Mouse (Mus musculus) spleen, postnatal 36 days (tissue): ENCODE results near the gene Ddx6.
"Not testable (repeated sequence)": the region's sequence is repeated elsewhere in the genome, so short reads cannot be mapped to it uniquely, and the experiment has no call there.

Experiments used
- DNase-seq, 2 experiments: peaks; one replicate each; pipeline ENCODE4 v3.0.0; 2022; ENCODE audit warnings: low spot score in 2 of 2, mixed read lengths in 1 of 2

Gene Ddx6

DNA sequence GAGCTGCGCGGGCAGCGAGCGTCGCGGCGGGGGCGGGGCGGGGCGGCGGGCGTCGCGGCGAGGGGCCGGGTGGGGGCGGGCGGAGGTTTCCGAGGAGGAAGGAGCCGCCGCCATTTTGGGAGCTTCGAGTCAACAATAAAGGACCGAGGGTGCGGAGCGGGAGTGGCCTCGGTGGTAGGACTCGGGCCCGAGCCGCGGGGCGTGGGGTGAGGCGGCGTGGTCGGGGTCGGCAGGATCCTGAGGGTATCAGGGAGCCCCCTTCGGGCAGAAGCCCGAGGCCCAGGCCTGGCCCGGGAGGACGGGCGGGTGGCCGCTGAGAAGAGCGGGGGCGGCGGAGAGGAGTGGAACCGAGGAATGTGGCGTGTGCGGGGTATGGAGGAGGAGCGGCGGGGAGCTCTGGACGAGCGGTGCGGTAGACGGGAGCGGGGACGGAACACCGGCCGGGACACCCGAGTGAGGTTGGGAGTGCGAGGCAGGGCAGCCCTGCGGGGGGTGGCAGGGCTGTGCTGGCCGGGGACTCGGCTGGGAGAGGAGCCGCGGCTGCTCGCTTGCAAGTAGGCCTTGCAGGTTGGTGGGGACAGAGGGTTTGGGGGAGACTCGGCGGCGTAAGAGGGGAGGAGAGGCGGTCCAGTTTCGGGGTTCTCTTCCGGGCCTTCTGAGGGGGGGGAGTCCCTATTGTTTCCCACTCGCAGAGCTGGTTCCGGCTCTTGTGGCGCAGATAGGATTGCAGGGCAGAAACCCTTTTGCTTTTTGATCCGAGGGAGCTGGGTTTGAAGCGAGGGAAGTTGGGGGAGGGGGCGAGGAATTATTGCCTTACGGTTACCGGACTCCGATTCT is at the start of gene Ddx6:
TSS of gene Ddx6 (plus strand) at position 114 of the 837 bp plus-strand sequence.
- peak; percentile 72 to 76 for DNase-seq

GRCm38 (mm10) chr9:44561597-44561996 is 43.1 kb upstream of the Ddx6 start, which contains the start of gene Cxcr5:
Gene Cxcr5 (minus strand): TSS chr9:44561877.
- DNase-seq: peak in 1 of 2 experiments; percentile 32

DNA sequence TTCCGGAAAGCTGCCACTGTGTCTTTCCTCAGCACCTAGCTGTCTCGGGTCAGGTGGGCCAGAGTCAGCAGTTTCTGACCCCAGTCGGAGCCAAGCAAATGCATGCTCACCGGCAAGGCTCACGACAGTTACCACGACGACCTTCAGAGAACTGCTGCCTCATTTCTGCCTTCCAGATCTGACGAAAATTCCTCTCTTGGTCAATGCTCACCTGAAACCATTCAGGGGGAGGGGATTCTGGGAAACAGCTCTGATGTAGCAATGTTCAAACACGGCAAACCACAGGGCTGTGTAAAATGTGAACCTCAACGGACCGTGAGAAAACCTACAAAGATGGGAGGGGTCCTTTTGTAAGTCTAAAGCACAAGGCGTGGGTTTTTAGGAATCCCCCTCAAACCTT is 41.8 kb upstream of the Ddx6 start:
- DNase-seq: no peak

DNA sequence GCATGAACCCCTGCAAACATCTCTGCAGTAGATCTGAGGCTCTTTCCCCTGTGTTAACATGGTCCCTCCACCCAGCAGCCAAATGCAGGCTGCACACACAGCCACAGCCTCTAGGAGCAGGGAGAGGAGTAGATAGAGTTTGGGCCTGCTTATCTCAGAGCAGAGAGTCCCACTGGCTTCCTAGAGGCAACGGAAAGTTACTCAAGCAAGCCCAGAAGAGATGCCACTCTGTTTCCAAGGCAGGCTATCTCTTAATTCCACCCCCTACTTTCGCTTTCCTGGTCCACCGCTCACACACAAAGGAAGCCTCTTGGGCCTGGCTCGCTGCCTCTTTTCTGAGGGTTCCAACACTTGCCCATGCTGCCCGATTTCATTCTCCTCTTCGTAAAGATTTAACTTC is 39.3 kb upstream of the Ddx6 start:
- peak; percentile 56 to 67 for DNase-seq

- DNase-seq: peak; percentile 64 to 75
These were observed 37.2 kb upstream of the Ddx6 start for GRCm38 (mm10) chr9:44567338-44568082.

DNA sequence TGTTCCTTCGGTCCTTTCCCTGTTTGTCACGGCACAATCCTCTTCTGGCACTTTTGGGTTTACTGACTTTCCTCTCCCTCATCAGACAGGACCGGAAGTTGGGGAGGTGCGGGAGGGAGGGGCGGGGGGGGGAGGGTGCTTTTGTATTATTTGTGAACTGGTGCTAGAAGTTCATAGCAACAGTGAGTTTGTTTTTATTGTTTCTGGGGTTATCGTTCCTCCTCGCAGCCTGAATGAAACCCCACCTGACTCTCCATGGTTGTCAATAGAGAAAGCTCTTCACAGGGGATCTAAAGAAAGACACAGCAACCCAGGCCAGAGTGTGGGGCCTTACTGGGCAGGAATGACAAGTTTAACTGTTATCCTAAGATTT is 36.6 kb upstream of the Ddx6 start:
- peak in 1 of 2 experiments; percentile 38 for DNase-seq

DNA sequence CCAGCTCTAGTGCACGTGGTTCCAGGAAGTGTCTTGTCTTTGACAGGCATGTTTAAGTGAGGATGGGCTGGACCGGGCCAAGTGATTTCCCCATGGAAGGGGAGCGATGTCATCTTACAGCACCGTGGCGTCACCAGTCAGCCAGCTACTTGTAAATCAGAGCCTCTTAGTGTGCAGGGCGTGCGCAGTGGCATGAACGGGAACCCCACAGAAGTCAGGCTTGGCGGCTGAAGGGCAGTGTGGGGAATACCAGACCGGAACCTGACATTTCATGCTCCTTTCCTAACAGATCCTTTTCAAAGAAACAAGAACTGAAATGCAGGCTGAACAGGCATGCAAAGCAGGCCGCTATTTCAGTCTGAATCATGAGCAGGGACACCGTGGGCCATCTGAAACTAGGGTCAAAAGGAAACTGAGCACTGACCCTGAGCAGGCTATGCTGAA is 33.7 kb upstream of the Ddx6 start:
- peak; percentile 88 to 90 for DNase-seq

DNA sequence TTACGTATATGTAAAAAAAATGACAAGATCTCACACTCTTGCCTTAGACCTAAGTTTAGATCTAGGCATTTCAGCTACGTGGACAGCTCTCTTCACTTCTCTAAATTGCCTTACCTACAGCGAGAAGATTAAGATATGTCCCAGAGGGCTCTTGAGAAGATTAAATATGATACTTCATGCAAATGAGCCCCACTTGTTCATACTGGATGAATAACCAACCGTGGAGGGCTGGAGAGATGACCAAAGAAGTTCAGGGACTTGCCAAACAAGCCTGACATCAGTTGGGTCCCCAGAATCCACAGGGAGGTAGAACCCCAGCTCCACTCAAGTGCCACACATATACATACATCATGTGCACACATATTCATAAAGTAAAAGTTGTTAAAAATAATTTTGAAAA is 31.4 kb upstream of the Ddx6 start:
- DNase-seq: peak; percentile 59 to 68

DNA sequence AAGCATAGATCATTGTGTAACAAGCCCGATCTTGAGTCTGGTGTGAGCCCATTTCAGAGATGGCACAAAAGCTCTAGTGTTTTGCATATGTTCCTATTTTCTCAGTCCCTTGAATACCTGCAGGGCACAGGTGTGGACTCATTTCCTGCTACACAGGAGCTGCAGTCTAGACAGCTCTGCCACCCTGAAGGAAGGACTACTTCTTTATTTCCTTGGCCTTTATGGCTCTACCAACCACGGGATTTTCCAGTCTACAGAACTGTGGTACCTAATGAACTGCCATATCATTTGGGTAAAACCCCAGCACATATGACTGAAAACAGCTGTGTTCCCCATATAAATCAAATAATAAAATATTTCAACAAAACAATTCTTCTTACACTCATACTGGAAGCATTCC is 29.6 kb upstream of the Ddx6 start:
- peak; percentile 52 to 57 for DNase-seq

DNA sequence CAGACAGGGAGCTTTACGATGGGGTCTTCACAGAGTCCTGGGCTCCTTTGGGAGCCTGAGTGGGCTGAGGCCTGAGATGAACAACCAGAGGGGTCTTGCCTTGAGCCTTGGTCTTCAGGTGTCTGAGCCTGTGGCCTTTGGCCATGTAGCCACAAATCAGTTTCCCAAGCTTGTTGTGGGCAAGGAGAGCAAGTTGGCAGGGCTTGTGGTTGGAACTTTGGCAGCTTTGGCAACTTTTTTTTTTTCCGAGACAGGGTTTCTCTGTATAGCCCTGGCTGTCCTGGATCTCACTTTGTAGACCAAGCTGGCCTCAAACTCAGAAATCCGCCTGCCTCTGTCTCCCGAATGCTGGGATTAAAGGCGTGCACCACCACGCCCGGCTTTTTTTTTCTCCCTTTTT is 28.6 kb upstream of the Ddx6 start:
- not testable (repeated sequence) for DNase-seq

GRCm38 (mm10) chr9:44579392-44579791 is 25.3 kb upstream of the Ddx6 start:
- DNase-seq: peak; percentile 84 to 89

DNA sequence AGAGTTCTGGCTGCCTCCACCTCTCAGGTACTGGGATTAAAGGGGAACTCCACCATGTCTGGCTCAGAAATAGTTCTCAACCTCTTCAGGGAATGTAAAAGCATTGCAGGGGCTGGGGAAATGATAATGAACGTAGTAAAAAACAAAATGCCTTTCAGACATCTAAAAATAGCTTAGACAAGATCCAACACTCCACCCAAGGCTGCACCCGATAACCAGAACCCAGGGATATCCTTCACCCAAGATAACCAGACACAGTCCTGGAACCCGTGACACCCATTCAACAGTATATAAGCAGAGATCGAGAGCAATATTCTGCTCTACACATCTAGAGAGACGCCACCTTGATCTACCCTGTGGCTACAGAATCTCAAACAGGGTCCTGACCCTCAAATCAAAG is 24.6 kb upstream of the Ddx6 start:
- peak in 1 of 2 experiments; percentile 48 for DNase-seq

DNA sequence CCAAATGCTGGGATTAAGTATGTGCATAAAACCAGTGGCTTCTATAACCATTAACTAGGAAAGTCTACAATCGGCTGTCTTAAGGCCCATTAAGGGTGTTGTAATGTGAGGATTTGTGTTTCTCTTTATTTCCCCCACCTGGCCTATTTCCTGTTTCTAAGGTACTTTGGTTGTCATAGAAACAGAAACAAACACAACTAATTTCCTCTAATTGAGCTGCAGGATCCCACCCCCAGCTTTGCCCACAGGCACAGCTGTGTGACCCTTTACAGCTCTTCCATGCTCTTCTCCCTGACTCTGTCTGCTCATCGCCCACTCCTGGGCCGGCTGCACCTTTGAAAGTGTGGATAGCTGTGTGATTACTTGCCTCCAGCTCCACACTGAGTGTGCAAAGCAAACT is 23.3 kb upstream of the Ddx6 start:
- peak; percentile 74 to 79 for DNase-seq

DNA sequence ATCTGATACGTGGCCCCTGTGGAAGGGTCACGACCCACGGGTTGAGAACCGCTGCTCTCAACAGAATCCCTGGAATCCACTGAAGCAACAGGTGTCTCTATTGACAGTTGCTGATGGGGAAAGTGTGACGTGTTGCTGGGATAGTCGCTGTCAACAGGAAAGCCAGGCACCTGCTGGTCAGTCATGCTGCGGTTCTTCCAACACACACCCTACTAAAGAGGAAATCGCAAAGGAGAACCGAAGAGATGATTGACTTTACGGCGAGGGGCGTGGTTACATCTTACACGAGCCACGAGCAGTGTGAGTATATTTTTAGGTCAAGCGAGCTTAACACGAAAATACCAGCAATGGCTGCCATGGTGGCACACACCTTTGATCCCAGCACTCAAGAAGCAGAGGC is 22.3 kb upstream of the Ddx6 start:
- peak; percentile 90 to 93 for DNase-seq

- DNase-seq: no peak
These were observed 17.9 kb upstream of the Ddx6 start for GRCm38 (mm10) chr9:44586640-44587261.

GRCm38 (mm10) chr9:44587262-44588160 is 17.2 kb upstream of the Ddx6 start:
- no peak for DNase-seq

DNA sequence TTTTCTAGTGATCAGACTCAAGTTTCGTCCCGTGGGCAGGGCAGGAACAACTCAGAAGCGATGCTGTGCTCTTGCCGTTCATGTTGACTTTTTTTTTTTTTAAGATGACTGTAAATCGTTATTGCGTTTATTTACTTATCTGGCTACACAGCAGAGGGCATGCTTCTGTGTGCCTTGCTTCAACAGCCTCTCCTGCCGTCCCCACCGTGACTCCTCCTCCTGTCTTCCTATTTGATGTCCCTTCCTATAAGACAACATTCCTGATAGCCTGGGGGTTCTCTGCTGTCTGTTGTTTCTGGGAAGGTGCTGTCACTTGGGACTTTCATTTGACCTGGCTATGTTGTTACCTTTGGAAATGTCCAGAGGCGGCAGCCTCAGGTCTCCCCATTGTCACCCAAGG is 16.1 kb upstream of the Ddx6 start:
- DNase-seq: no peak

DNA sequence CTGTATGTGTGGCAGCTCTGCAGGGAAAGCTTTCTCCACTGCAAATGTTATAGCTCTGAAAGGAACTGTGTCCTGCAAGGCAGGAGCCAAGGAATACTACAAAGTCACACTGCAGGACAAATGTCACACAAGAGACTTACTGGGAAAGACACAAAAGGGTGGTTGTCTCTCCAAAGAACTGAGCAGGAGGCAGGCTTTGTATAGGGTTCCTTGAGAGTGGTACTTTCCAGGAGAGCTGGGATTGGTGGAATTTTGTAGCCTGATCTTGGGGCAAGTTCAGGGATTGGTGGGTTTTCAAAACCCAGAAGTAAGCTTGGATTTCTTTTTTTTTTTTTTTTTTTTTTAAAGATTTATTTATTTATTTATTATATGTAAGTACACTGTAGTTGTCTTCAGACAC is 15.6 kb upstream of the Ddx6 start:
- no peak for DNase-seq

DNA sequence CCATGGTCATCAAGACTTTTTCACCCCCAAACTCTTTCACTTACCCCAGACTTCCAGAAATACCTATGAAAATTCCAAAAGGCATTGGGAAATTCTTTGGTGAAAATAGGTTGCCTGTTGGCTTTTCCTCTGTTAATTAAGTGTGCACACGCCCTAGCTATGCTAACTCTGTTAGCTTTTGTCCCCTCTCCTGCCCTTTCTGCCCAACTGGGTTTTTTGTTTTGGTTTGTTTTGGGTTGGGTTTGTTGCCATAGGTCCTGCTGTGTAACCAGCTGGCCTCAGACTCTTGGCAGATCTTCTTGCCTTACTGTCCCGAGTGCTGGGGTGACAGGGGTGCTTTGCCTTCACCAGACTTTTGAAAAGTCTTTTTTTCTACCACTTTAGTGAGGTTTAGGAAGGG is 13.7 kb upstream of the Ddx6 start:
- DNase-seq: no peak

GRCm38 (mm10) chr9:44591595-44592188 is 13.0 kb upstream of the Ddx6 start:
- DNase-seq: no peak

GRCm38 (mm10) chr9:44593221-44593620 is 11.5 kb upstream of the Ddx6 start:
- DNase-seq: no peak
